Mouse (Mus musculus) MN1 (cell line): Measurements from ENCODE around the gene Csnk1d.

Experiments used
- DNase-seq: peaks from one replicate; pipeline ENCODE4 v3.0.0-alpha.2; 2016; ENCODE audit warnings: low spot score

Gene Csnk1d

GRCm38 (mm10) chr11:120951731-120952730 lies 39.1 kb downstream of the Csnk1d start:
- peak; percentile 65 for DNase-seq

GRCm38 (mm10) chr11:120951237-120951636 lies 39.9 kb downstream of the Csnk1d start:
- DNase-seq, result peak; percentile 43

DNA sequence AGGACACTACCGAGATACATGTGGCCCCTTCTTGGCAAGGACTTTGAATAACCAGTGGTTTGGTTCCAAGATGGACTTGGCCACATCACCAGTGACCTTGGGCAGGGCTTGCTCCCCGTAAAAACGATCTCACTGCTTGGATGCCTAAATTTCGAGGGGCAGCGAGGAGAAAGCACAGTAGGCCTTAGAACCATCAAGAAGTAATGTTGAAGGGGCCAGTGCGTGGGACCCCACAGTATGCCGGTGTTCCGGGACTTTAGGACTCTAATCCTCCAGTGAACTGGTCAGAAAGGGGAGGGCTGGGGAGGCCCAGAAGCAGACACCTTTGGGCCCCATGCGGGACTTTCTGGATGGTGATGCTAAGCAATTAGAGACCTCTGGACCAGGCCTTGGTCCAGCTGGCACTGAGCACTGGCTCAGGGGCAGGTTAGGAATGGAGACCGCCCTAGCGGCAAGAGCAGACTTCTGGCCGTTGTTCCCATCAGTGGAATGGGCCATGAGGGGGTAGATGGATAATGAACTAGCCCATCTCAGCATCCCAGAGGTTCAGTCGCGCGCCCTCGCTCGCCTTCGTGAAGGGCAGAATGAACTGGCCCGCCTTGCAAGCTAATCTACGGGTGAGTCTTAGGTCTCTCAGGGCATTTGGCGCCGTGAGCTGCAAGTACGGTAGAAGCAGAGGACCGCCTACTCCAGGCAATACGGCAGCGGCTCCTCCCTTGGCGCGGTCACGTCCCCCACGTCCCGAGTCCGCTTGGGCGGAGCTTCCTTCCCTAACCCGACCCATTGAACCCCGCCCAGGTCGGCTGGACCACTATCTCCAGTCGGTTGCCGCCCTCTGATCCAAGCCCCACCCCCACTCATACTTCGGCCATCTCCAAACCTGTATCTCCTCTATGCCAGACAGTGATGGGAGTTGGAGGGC lies 40.6 kb downstream of the Csnk1d start:
- peak; percentile 97 for DNase-seq

DNA sequence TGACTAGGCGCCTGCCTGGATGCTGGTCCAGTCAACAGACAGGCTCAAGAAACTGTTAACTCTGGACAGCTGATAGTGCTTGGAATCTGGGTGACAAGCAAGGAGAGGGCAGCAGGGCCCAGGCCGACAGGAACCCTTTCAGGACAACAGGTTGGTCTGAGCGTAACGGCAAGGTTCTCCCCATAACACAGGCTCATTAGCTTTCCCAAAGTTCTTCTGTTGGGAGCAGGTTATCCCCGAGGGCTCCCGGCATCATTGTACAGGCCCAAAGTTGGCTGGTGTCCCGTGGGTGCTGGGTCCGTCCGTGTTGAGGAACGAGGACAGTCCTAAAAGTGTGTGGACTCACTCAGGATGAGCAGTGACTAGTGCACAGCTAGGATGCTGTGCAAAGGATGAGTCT lies 41.3 kb downstream of the Csnk1d start:
- no peak for DNase-seq

DNA sequence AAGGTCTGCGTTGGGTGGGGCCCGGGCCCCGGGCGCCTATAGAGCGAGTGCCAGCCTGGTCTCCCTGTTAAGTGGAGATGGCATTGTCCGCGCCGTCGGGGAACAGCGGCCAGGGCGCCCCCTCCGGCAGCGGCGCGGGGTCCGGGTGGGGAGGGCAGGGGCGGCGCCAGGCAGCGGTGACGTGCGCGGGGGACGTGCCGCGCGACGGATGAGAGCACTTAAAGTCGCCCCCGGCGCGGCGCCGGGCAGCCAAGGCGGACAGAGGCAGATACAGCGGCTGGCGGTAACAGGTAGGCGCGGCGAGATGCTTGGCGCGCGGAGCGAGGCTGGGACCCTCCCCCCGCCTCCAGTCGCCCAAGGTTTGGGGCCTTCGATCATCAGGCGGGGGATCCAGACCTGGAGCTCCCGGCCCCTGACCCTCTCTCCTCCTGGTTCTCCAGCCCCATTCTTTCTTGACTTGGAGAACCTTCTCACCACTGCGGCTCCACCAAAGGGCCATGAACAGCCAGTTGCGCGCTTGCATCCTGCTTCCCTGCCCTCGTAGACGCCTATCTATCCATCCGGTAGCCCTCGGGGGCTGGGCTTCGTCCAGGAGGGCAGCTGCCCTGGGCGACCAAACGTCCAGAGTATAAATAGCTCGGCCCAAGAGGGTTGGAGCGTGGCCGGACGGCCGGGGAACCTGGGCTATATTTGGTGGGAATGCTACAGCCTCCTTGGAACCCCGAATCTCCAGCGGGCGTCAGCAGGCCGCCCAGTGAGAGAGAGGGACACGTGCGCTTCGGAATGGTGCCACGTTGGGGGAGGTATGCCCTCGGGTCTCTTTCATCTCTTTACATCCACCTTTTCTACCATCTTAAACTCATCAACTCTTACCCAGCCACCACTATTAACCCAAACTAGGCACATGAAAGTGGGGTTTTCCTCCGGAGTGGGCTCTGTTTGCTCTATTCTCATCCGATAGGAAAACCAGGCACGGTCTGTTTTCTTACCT lies 42.0 kb downstream of the Csnk1d start:
- DNase-seq, result peak; percentile 56

DNA sequence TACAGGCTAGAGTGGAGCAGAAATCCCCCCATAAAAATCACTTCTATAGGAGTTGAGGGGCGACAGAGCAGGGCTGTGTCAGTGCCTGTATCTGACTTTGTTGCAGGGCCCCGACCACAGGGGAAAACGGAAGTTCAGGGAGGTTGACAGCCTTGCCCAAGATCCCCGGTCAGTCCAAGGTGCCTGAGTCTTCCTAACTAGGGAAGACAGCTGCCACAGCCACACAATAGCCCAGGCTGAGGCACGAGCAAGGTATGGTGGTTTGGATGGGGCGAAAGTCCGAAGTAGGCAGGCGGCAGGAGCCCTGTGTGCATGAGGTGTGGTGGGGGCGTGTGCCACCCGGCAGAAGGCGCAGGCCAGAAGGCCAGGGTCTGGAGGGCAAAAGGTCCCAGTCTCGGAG lies 42.8 kb downstream of the Csnk1d start, which contains the start of gene Slc16a3:
TSS of gene Slc16a3 (plus strand) at position 153 of the 400 bp plus-strand sequence.
- DNase-seq, result no peak

- no peak for DNase-seq
Measured at GRCm38 (mm10) chr11:120945926-120946325, 45.2 kb downstream of the Csnk1d start.

- no peak for DNase-seq
Measured at GRCm38 (mm10) chr11:120945266-120945665, 45.9 kb downstream of the Csnk1d start.

DNA sequence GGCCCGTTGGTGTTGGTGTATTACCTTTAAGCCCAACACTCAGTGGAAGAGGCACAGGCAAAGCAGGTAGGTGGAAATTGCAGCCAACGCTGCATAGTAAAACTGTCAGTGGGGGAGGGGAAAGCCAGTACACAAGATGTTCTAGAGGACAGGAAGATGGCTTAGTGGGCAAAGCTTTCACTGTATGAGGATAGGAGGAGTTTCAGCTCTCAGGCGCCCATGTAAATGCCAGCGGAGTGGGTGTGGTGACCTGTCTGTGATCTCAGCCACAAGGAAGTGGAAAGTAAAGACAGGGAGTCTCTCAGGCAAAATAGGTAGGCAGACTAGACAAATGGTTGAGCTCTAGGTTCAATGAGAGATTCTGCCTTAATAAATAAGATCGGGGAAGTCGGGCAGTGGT lies 50.2 kb downstream of the Csnk1d start:
- no peak for DNase-seq

DNA sequence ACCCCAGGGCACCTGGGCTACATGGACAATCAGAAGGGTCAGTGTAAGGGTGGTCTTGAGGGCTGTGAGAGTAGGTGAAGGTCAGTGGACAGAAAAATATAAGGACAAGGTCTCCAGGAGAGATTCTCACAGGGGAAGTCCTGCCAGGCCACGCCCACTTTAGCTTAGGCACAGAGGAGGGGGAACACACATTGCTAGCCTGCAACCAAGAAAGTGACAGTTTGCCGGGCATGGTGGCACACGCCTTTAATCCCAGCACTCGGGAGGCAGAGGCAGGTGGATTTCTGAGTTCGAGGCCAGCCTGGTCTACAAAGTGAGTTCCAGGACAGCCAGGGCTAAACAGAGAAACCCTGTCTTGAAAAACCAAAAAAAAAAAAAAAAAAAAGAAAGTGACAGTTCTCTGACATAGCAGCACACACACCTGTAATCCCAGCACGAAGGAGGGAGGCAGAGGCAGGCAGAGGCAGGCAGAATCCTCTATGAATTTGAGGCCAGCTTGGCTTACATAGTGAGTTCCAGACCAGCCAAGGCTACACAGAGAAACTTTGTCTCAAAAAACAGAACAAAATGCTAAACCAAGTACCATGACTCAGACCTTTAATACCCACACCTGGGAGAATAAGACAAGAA lies 51.3 kb downstream of the Csnk1d start:
- no peak for DNase-seq

DNA sequence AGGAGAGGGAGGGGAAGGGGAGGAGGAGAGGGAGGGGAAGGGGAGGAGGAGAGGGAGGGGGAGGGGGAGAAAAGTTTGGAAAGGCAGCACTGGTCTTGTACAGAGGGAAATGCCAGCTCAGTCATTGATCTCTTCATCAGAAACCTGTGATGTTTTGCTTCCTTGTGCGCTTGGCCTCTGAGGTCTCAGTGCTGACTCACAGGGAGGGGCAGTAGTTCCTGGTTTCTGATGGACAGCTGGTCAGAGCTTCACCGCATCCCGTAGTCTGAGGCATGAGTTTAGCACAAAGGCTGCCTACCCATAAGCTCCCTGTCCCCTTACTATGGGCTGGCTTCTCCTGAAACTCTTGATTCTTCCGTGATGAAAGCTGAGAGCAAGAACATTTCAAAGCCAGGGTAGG lies 52.3 kb downstream of the Csnk1d start:
- DNase-seq, result peak; percentile 36

GRCm38 (mm10) chr11:120937976-120938375 lies 53.2 kb downstream of the Csnk1d start:
- DNase-seq, result no peak

DNA sequence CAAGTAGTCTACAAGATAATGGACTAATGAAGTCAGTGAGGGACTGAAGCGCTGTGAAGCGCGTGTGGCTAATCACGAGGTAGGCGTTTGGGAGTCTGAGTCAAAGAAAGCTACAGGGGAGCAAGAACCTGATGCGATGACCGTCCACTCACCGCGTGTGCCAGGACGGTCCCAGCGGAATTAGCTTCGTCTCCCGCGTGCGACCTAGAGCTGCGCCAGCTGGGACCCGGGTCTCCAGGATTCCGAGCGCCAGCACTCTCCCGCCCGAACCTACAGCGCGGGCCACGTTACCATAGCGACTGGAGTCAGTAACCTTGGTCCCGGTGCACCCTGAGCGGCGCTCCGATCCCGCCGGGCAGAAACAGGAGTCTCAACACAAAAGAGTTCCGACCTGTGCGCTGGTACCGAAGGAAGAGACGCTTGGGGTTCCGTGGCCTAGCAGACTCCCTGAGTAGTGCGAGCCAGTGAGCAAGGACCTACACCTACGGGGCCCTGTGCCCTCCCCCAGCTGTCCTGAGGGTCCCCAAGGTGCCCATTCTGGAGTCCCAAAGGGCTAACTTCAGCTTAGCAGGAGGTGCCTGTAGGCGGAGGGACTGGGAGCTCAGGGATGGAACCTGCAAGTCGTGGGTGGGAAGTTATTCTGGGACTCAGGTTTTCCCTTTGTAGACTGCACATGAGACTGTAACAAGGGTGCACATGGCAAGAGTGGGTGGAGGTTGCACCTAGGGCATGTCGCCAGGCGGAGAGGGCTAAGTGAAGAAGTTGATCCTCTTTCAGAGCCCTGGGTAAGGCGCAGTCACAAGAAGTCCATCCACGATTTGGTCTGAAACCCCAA lies 58.3 kb downstream of the Csnk1d start, which contains the start of gene Ccdc57:
TSS of gene Ccdc57 (minus strand) at position 309 of the 835 bp plus-strand sequence.
- peak; percentile 98 for DNase-seq

- no peak for DNase-seq
Measured at GRCm38 (mm10) chr11:120931479-120931878, 59.7 kb downstream of the Csnk1d start.

- DNase-seq, result no peak
Measured at GRCm38 (mm10) chr11:120928468-120928867, 62.7 kb downstream of the Csnk1d start.

DNA sequence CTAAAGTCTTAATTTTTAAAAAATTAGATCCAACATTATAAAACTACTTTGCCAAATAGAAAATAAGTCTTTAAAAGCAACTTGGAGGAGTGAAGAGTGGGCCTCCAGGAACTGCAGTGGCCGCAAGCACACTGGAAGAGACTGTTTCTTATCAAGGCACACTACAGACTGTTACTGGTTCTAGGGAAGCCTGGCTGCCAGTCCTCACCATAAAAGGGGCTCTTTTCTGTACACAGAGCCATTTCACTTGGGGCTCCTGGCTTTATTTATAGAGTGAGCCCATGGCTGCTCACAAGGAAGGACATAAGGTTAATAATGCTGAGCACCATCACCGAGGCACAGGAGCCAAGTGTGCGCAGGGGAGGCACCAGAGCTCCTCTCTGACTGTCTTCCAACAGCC lies 68.6 kb downstream of the Csnk1d start:
- no peak for DNase-seq

GRCm38 (mm10) chr11:120917756-120918155 lies 73.4 kb downstream of the Csnk1d start:
- no peak for DNase-seq

DNA sequence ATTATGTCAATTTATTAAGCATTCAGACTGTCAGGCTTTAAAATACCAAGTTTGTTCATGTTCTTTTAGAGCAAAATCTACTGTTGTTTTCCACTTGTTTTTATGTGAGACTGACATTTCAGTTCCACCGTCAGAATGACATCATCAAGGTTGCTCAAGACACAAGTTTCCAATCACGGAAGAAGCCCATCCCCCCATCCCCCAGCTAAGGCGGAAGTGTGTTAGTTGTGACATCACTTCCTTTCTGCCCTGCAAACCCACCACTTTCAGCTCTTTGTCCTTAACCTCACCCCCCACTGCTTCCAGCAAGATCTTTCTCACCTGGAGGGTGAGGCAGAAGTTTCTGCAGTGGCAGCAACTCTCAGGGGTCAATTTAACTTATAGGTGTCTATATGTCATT lies 74.7 kb downstream of the Csnk1d start:
- DNase-seq, result no peak

- no peak for DNase-seq
Measured at GRCm38 (mm10) chr11:120913796-120914195, 77.3 kb downstream of the Csnk1d start.
